In genomic region chr6:54701901-54702300, GRCm38 (mm10) we compare ENCODE assay signal across 15 mouse cellular contexts.
"Had no signal": no experiment of that assay in that cellular context is flagged by ENCODE, and none has a peak within 500 bp of the region (broad histone marks: within the 10 kb centered on the region; RNA-seq: fewer than 3 reads in every experiment).

No protein-coding gene starts in this region.

- H3K27me3 ChIP-seq: midbrain, embryonic 15.5 days had no signal

- H3K4me3 ChIP-seq: kidney, embryonic 15.5 days; left cerebral cortex, adult 2 months; limb, embryonic 12.5 days; liver, embryonic 13.5 days; lung, embryonic 15.5 days; megakaryocyte, embryonic 14.5 days; midbrain, embryonic 15.5 days; neural tube, embryonic 12.5 days; stomach, embryonic 15.5 days had no signal

- H3K9me3 ChIP-seq: kidney, embryonic 15.5 days; limb, embryonic 12.5 days; liver, embryonic 13.5 days; lung, embryonic 15.5 days; midbrain, embryonic 15.5 days; neural tube, embryonic 12.5 days; stomach, embryonic 15.5 days had no signal

- DNase-seq: kidney, postnatal 14 days; liver; liver, embryonic 13.5 days; liver, postnatal 0 days; lung, postnatal 14 days had no signal

- ATAC-seq: liver, postnatal 0 days; midbrain, embryonic 15.5 days had no signal

- H3K27ac ChIP-seq: kidney, embryonic 15.5 days; left cerebral cortex, adult 2 months; limb, embryonic 12.5 days; liver, embryonic 13.5 days; lung, embryonic 15.5 days; macrophage; midbrain, embryonic 15.5 days; neural tube, embryonic 12.5 days; stomach, embryonic 15.5 days had no signal

- H3K36me3 ChIP-seq: kidney, embryonic 15.5 days; limb, embryonic 12.5 days; liver, embryonic 13.5 days; lung, embryonic 15.5 days; midbrain, embryonic 15.5 days; neural tube, embryonic 12.5 days; stomach, embryonic 15.5 days had no signal

- H3K4me2 ChIP-seq: kidney, embryonic 15.5 days; limb, embryonic 12.5 days; liver, embryonic 13.5 days; lung, embryonic 15.5 days; midbrain, embryonic 11.5 days; midbrain, embryonic 15.5 days; neural tube, embryonic 12.5 days; stomach, embryonic 15.5 days had no signal

- H3K9ac ChIP-seq: kidney, embryonic 15.5 days; limb, embryonic 12.5 days; liver, embryonic 13.5 days; liver, postnatal 0 days; lung, embryonic 15.5 days; midbrain, embryonic 15.5 days; neural tube, embryonic 12.5 days; stomach, embryonic 15.5 days had no signal
